Mouse (Mus musculus) liver, embryonic 16.5 days (tissue): ENCODE data around the gene Nhej1. TPM values are rescaled to one million over a fixed set of nuclear protein-coding genes. Genes with fewer than 3 reads are reported as not detected.
A peak's percentile ranks its signal among the peaks of the same experiment; 100 is the strongest.

Experiments used
- ATAC-seq: fragments of 200-750 bp; cut with Nextera tagmentation; 2 replicates; pipeline ENCODE4 v1.8.0; 2017; ENCODE audit warnings: low read depth, mild to moderate bottlenecking, moderate number of reproducible peaks, moderate library complexity
- H3K27ac ChIP-seq: fragments of 300-500 bp; sonication (generic); 2 replicates; pipeline ENCODE4 v1.5.1; 2014; ENCODE audit warnings: mild to moderate bottlenecking, low read length
- H3K27me3 ChIP-seq: fragments of 300-500 bp; sonication (generic); 2 replicates; pipeline ENCODE4 v1.6.1; 2014; ENCODE audit warnings: low read depth, low read length, mixed read lengths; ENCODE audit not compliant: control insufficient read depth, insufficient read depth
- H3K36me3 ChIP-seq: fragments of 300-500 bp; sonication (generic); 2 replicates; pipeline ENCODE4 v1.6.1; 2014; ENCODE audit warnings: mild to moderate bottlenecking; ENCODE audit not compliant: control insufficient read depth, insufficient read depth
- H3K4me1 ChIP-seq: fragments of 300-500 bp; sonication (generic); 2 replicates; pipeline ENCODE4 v1.6.1; 2014; ENCODE audit warnings: low read depth, low read length, mixed read lengths; ENCODE audit not compliant: control insufficient read depth
- H3K4me2 ChIP-seq: fragments of 300-500 bp; sonication (generic); 2 replicates; pipeline ENCODE4 v1.6.1; 2014; ENCODE audit warnings: low read depth, low read length, mixed read lengths
- H3K4me3 ChIP-seq: fragments of 300-500 bp; sonication (generic); 2 replicates; pipeline ENCODE4 v1.5.1; 2014; ENCODE audit warnings: low read depth, mild to moderate bottlenecking, low read length
- H3K9ac ChIP-seq: fragments of 300-500 bp; sonication (generic); 2 replicates; pipeline ENCODE4 v1.6.1; 2014; ENCODE audit warnings: low read depth, low read length
- H3K9me3 ChIP-seq: fragments of 300-500 bp; sonication (generic); replicated peaks from 2 replicates; pipeline ENCODE4 v1.6.1; 2016; ENCODE audit warnings: low read length; ENCODE audit not compliant: control insufficient read depth
- WGBS: fragments of 180-500 bp; shearing (Covaris S2); extraction: QIAGEN DNeasy Blood & Tissue Kit; methylation state at CpG from one replicate; pipeline ENCODE4 v1.1.7; 2014; ENCODE audit not compliant: insufficient replicate concordance; 5-methylcytosine and 5-hydroxymethylcytosine counted together
- polyA plus RNA-seq: library from polyadenylated mRNA; unstranded; fragments of >200 nt; fragmentation: Nextera tagmentation; extraction: Ambion mirVana; gene quantifications from 2 replicates; pipeline ENCODE4 v1.2.1, GENCODE M21; 2015

Nhej1 gene
- polyA plus RNA-seq, 1 experiment from 2014 or later, result 6.0 TPM

- Histone ChIP-seq H3K4me1 (no peaks in the 10 kb centered on the region), H3K9ac (no peak overlapping the region), H3K4me3 (no peak overlapping the region), H3K36me3 (no peaks in the 10 kb centered on the region), H3K27ac (0 out of 2 replicates have a peak overlapping the region, but pooled peaks have one; percentile 35), H3K27me3 (no peaks in the 10 kb centered on the region), H3K9me3 (no peaks in the 10 kb centered on the region), H3K4me2 (no peak overlapping the region)
- ATAC-seq, result peak; percentile 77
- WGBS, result 34% methylated on average over 2 of the region's 2 CpGs
Observed at GRCm38 (mm10) chr1:75010203-75010602, 114.8 kb downstream of the Nhej1 start.

DNA sequence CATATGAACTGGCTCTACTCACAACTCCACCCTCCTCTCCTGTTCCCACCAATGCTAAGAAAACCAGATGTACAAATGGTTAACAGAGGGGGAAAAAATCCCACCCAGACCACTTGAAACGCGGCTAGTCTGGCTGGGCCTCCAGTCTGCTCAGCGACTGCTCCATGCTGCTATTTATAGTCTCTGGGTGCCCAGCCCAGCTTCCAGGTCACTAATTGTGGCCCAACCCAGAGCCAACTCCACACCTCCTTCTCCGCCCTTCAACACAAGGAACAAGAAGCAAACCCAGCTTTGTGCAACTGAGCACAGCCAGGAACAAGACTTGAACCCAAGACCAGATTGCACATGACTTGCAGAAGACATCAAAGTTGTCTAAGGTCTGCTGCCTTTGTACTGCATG, 119.0 kb downstream of the Nhej1 start:
- WGBS, result 37% methylated on average over 4 of the region's 4 CpGs
- Histone ChIP-seq H3K4me1 (no peaks in the 10 kb centered on the region), H3K27me3 (no peaks in the 10 kb centered on the region), H3K4me2 (no peak overlapping the region), H3K9me3 (no peaks in the 10 kb centered on the region), H3K9ac (no peak overlapping the region), H3K36me3 (no peaks in the 10 kb centered on the region), H3K4me3 (no peak overlapping the region), H3K27ac (no peak overlapping the region)
- no peak for ATAC-seq

DNA sequence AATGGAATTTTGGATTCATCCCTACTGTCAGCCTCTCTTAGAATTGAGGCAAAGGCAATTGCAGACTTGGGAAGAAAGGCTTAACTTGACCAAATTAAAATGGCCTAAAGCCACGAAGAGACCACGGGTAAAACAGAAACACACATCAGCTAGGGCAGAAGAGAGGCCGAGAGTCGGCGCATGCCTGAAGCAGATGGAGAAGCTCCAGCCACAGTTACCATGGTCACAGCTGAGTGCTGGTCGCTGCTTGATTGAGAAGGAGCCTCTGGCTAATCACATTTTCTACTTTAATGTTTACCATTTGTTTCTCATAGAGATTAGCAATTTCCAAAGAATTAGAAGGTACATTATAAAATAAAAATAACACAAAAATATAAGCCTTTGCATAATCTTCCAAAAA, 123.8 kb downstream of the Nhej1 start:
- WGBS, result 55% methylated on average over 6 of the region's 6 CpGs
- ATAC-seq, result no peak

GRCm38 (mm10) chr1:75000496-75000895, 124.5 kb downstream of the Nhej1 start:
- H3K4me3 ChIP-seq, result no peak overlapping the region
- H3K27ac ChIP-seq, result no peak overlapping the region
- no peak for ATAC-seq
- no peak overlapping the region for H3K9ac ChIP-seq
- H3K36me3 ChIP-seq, result no peaks in the 10 kb centered on the region
- H3K4me1 ChIP-seq, result no peaks in the 10 kb centered on the region
- WGBS, result 3% methylated on average over 1 of the region's 1 CpGs
- no peak overlapping the region for H3K4me2 ChIP-seq
- no peaks in the 10 kb centered on the region for H3K9me3 ChIP-seq
- H3K27me3 ChIP-seq, result no peaks in the 10 kb centered on the region

More for the DNA sequence above, 123.8 kb downstream of the Nhej1 start:
- no peaks in the 10 kb centered on the region for H3K27me3 ChIP-seq
- H3K36me3 ChIP-seq, result no peaks in the 10 kb centered on the region
- no peaks in the 10 kb centered on the region for H3K4me1 ChIP-seq
- H3K27ac ChIP-seq, result no peak overlapping the region
- no peak overlapping the region for H3K9ac ChIP-seq
- H3K4me2 ChIP-seq, result no peak overlapping the region
- H3K4me3 ChIP-seq, result no peak overlapping the region
- no peaks in the 10 kb centered on the region for H3K9me3 ChIP-seq

- ATAC-seq, result no peak
- no peak overlapping the region for H3K4me2 ChIP-seq
- H3K27me3 ChIP-seq, result no peaks in the 10 kb centered on the region
- H3K27ac ChIP-seq, result no peak overlapping the region
- no peaks in the 10 kb centered on the region for H3K4me1 ChIP-seq
- WGBS, result 18% methylated on average over 5 of the region's 5 CpGs
- H3K4me3 ChIP-seq, result no peak overlapping the region
- no peak overlapping the region for H3K9ac ChIP-seq
- H3K36me3 ChIP-seq, result no peaks in the 10 kb centered on the region
- no peaks in the 10 kb centered on the region for H3K9me3 ChIP-seq
Observed at GRCm38 (mm10) chr1:74999173-74999572, 125.8 kb downstream of the Nhej1 start.

DNA sequence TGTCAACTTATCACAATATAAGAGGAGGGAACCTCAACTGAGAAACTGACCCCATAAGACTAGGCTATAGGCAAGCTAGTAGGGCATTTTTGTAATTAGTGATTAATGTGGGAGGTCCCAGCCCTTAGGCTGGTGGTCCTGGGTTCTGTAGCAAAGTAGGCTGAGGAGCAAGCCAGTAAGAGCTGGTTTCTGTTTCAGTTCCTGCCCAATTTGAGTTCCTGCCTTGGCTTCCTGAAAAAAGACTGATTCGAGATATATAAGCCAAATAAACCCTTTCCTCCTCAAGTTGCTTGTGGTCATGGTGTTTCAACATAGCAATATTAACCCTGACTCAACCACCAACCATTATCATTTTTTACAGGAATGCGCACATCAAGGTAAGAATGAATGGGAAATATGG, 127.8 kb downstream of the Nhej1 start:
- Histone ChIP-seq H3K27ac (no peak overlapping the region), H3K4me2 (no peak overlapping the region), H3K27me3 (no peaks in the 10 kb centered on the region), H3K4me3 (no peak overlapping the region), H3K36me3 (no peaks in the 10 kb centered on the region), H3K9me3 (no peaks in the 10 kb centered on the region), H3K4me1 (no peaks in the 10 kb centered on the region), H3K9ac (no peak overlapping the region)
- WGBS, result 53% methylated on average over 2 of the region's 2 CpGs
- ATAC-seq, result no peak

DNA sequence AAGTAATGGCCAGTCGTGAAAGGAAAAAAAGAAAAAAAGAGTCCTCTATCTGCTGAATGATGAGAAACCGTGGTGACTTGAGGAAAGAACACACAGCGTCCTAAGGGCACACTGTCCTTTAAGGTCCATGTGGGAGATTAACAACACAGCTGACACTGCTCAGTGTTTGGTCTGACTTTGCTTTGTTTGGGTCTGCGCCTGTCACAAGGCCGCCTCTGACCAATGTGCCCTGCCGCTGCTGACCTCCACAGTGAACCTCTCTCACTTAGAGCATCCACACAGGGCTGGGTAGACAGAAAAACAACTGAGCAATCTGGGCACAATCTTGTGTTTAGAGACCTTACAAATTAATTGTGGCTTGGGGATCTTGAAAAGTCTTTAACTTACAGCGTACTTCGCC, 148.0 kb downstream of the Nhej1 start:
- WGBS, result 65% methylated on average over 8 of the region's 8 CpGs

DNA sequence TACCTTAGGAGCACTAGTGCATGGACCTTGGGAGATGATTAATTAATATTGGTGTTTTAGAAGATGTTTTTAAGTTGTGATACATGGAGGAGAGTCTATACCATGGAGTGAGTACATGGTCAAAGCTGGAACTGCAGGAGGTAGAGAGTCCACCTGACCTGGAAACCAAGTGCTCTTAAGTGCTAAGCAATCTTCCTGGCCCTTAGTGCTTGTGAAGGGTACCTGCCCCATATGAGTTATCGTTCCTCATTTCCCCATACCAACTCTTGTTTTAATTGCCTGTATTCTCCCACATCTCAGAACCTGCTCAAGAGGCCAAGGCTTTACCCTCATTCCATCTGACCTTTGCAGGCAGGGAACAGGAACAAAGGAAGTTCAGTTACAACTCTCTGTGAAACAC, 149.1 kb downstream of the Nhej1 start:
- Histone ChIP-seq H3K27ac (no peak overlapping the region), H3K4me1 (no peaks in the 10 kb centered on the region), H3K4me2 (no peak overlapping the region), H3K4me3 (no peak overlapping the region), H3K27me3 (no peaks in the 10 kb centered on the region), H3K9me3 (no peaks in the 10 kb centered on the region), H3K9ac (no peak overlapping the region), H3K36me3 (no peaks in the 10 kb centered on the region)
- no peak for ATAC-seq
- WGBS, result 57% methylated on average over 1 of the region's 1 CpGs

More for the DNA sequence above, 148.0 kb downstream of the Nhej1 start:
- Histone ChIP-seq H3K9ac (no peak overlapping the region), H3K4me2 (no peak overlapping the region), H3K27me3 (no peaks in the 10 kb centered on the region), H3K9me3 (no peaks in the 10 kb centered on the region), H3K4me3 (no peak overlapping the region), H3K4me1 (no peaks in the 10 kb centered on the region), H3K27ac (no peak overlapping the region), H3K36me3 (no peaks in the 10 kb centered on the region)
- ATAC-seq, result no peak

DNA sequence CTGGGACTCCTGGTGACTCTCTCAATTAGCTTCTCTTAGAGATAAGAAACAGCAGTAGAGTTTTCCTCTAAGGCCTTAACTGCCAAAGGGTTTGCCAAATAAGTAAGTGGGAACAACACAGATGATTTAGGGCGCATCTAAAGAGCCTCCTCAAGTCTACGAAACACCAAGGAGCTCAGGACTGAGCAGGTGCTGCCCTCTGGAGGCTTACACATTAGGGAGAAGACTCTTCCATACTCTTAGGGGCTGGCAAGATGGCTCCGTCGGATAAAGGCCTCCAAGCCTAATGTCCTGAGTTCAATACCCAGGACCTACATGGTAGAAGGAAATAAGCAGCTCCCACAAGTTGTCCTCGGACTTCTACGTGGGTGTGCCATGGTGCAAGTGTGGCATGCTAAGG, 151.4 kb downstream of the Nhej1 start:
- Histone ChIP-seq H3K27ac (no peak overlapping the region), H3K4me2 (no peak overlapping the region), H3K9ac (no peak overlapping the region), H3K36me3 (no peaks in the 10 kb centered on the region), H3K9me3 (no peaks in the 10 kb centered on the region), H3K4me3 (no peak overlapping the region), H3K4me1 (peaks cover 2% of the 10 kb centered on the region; the same call in 1 of the 2 replicates), H3K27me3 (no peaks in the 10 kb centered on the region)
- 58% methylated on average over 6 of the region's 6 CpGs for WGBS
- no peak for ATAC-seq
